Mouse (Mus musculus) bone marrow macrophage, adult 2 months (primary cell): ENCODE results near the gene Ptpro.

Source experiments
- CTCF ChIP-seq: IDR thresholded peaks from 2 replicates; pipeline ENCODE4 v1.5.1; 2012; ENCODE audit warnings: low read depth, mild to moderate bottlenecking, low read length, moderate library complexity
- POLR2A ChIP-seq: IDR thresholded peaks from 2 replicates; pipeline ENCODE4 v1.6.1; 2012; ENCODE audit warnings: mild to moderate bottlenecking, low read depth, low read length, borderline replicate concordance

GRCm38 (mm10) chr6:137496562-137496961 is 244.4 kb downstream of the Ptpro start:
- TF ChIP-seq CTCF: no peak
- no peak for TF ChIP-seq POLR2A
